Mouse (Mus musculus) left cerebral cortex, postnatal 4 days (tissue): ENCODE measurements around the gene Akap13. TPM values are rescaled to one million over a fixed set of nuclear protein-coding genes. Genes with fewer than 3 reads are reported as not detected.

Source experiments
- DNase-seq: peaks from one replicate; pipeline ENCODE4 v3.0.0-alpha.2; 2022
- intact Hi-C: fragments of 180-260 bp; cut with DNase I; formaldehyde crosslinking; loops from one replicate; pipeline ENCODE4 v1.15.1; 2025
- total RNA-seq, 2 experiments: library from RNA; stranded (reverse); gene quantifications; 2 replicates each; pipeline ENCODE4 v1.2.3; 2021

Akap13 gene
- total RNA-seq = 10 to 100 TPM; 31.3 to 32.8 TPM

- intact Hi-C loops = no loop called here
- DNase-seq = peak; percentile 97
These were observed at the start of gene Akap13 for GRCm38 (mm10) chr7:75455223-75456151. TSS of gene Akap13 (plus strand) at chr7:75455534.

GRCm38 (mm10) chr7:75410641-75411040 lies 44.7 kb upstream of the Akap13 start:
- intact Hi-C loops = no loop called here
- DNase-seq = no peak

- intact Hi-C loops = no loop called here
- DNase-seq = no peak
These were observed 44.1 kb upstream of the Akap13 start for GRCm38 (mm10) chr7:75411226-75411625.

- DNase-seq = no peak
- intact Hi-C loops = no loop called here
These were observed 43.3 kb upstream of the Akap13 start for GRCm38 (mm10) chr7:75412011-75412510.

- intact Hi-C loops = no loop called here
- no peak for DNase-seq
These were observed 42.8 kb upstream of the Akap13 start for GRCm38 (mm10) chr7:75412568-75412967.

- DNase-seq = no peak
These were observed 41.4 kb upstream of the Akap13 start for GRCm38 (mm10) chr7:75413903-75414302.

GRCm38 (mm10) chr7:75414316-75414715 lies 41.0 kb upstream of the Akap13 start:
- DNase-seq = no peak
- intact Hi-C loops = no loop called here

More at GRCm38 (mm10) chr7:75413903-75414302, 41.4 kb upstream of the Akap13 start:
- intact Hi-C loops = no loop called here

- intact Hi-C loops = no loop called here
- no peak for DNase-seq
These were observed 40.0 kb upstream of the Akap13 start for GRCm38 (mm10) chr7:75415166-75415881.

- intact Hi-C loops = no loop called here
- no peak for DNase-seq
These were observed 39.3 kb upstream of the Akap13 start for GRCm38 (mm10) chr7:75415882-75416585.

- DNase-seq = no peak
- intact Hi-C loops = no loop called here
These were observed 34.4 kb upstream of the Akap13 start for GRCm38 (mm10) chr7:75420927-75421326.

GRCm38 (mm10) chr7:75424121-75424520 lies 31.2 kb upstream of the Akap13 start:
- intact Hi-C loops = loop anchor here (1.0 kb wide), 1 partner anchor 14 kb away; no protein-coding TSS in a partner anchor
- DNase-seq = no peak

GRCm38 (mm10) chr7:75427322-75427721 lies 28.0 kb upstream of the Akap13 start:
- DNase-seq = peak; percentile 1
- intact Hi-C loops = no loop called here

GRCm38 (mm10) chr7:75428913-75429312 lies 26.4 kb upstream of the Akap13 start:
- DNase-seq = no peak
- intact Hi-C loops = no loop called here

- no peak for DNase-seq
- intact Hi-C loops = no loop called here
These were observed 24.8 kb upstream of the Akap13 start for GRCm38 (mm10) chr7:75430550-75430949.

GRCm38 (mm10) chr7:75431043-75431442 lies 24.3 kb upstream of the Akap13 start:
- intact Hi-C loops = no loop called here
- DNase-seq = no peak

- intact Hi-C loops = no loop called here
- DNase-seq = no peak
These were observed 23.3 kb upstream of the Akap13 start for GRCm38 (mm10) chr7:75432046-75432445.

- intact Hi-C loops = no loop called here
- DNase-seq = no peak
These were observed 18.7 kb upstream of the Akap13 start for GRCm38 (mm10) chr7:75436413-75437174.

- no peak for DNase-seq
- intact Hi-C loops = no loop called here
These were observed 15.8 kb upstream of the Akap13 start for GRCm38 (mm10) chr7:75439570-75439969.

GRCm38 (mm10) chr7:75440241-75440640 lies 15.1 kb upstream of the Akap13 start:
- DNase-seq = no peak
- intact Hi-C loops = no loop called here

GRCm38 (mm10) chr7:75441947-75442346 lies 13.4 kb upstream of the Akap13 start:
- intact Hi-C loops = no loop called here
- no peak for DNase-seq
